Mouse (Mus musculus): ENCODE data around the gene Mea1. TPM values are rescaled to one million over a fixed set of nuclear protein-coding genes. Genes with fewer than 3 reads are reported as not detected.
A peak's percentile ranks its signal among the peaks of the same experiment; 100 is the strongest.

Mea1 gene
- 148 and 160 TPM in 2 replicates for polyA plus RNA-seq (2015; fragmentation: Nextera tagmentation; extraction: Ambion mirVana)

DNA sequence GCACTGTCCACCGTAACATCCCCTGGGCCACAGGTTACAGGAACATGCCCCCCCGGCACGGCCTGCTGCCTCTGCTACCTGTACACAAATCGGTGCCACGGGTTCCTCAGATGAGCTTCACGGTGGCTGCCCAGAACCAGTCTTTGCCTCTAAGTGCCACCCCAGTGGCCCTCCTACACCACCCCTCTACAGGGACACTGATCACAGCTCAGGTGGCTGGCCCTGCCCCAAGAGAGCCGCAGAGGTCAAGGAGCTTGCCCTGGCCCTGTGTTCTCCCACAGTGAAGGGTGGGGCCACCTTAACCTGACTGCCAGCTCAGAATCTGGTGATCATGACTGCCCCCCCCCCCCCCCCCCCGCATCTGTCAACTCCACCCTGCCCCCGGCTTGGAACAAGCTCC, at the start of gene Mea1:
TSS of gene Mea1 (plus strand) at position 378 of the 400 bp plus-strand sequence.
- peaks cover 27% of the 10 kb centered on the region for H3K4me1 ChIP-seq (ENCODE audit: control insufficient read depth, insufficient read depth, low read length)

DNA sequence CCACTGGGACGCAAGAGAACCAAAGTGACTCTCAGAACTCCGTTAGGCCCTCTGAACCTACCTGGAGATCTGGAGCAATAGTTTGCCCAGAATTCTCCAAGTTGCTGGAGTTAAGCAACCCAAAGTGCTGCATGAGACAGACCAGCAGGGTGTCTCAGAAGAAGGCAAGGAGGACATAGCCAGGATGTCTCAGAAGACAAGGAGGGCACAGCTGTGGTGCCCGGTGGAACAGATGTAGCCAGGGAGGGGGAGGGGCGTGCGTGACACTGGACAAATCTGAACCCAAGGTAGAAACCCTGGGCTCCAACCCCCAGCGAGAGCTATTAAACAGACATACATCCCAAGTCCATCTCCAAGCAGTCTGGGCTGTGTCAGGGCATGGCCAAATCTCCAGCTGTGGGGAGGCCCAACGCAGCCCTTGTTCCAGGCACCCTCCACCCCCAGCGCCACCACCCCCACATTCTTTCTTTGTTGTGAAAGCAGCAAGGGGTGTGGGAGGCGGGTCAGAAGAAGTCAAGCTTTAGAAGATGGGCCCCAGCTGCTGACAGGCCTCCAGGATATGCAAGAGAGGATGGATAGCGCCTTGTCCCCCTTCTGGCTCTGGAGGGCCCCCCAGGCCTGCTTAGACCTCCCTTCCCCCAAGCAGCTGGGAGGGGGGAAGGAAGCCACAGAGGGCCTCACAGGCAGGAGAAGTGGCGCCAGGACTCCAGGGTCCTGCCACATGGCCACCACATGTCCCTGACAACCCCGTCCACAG, 48.7 kb upstream of the Mea1 start:
- H3K4me2 ChIP-seq (ENCODE audit: low read depth, low read length), result peak overlapping the region; percentile 64
- no peaks in the 10 kb centered on the region for H3K9me3 ChIP-seq (replicated peaks; ENCODE audit: control insufficient read depth, low read length)
- peak; percentile 89 for ATAC-seq (ENCODE audit: insufficient read depth, low FRiP score)
- peak overlapping the region; percentile 98 for H3K27ac ChIP-seq (ENCODE audit: low read length)
- H3K36me3 ChIP-seq (ENCODE audit: control insufficient read depth, insufficient read depth, low read length), result peaks cover 9% of the 10 kb centered on the region; the same call in 1 of the 2 replicates
- H3K4me3 ChIP-seq (replicated peaks; ENCODE audit: low read length), result peak overlapping the region; percentile 96
- no peaks in the 10 kb centered on the region for H3K27me3 ChIP-seq (ENCODE audit: control insufficient read depth, insufficient read depth, low read length)
- WGBS, result 8% methylated on average over 12 of the region's 12 CpGs
- peaks cover 41% of the 10 kb centered on the region for H3K4me1 ChIP-seq (ENCODE audit: control insufficient read depth, insufficient read depth, low read length)
- peak overlapping the region; percentile 97 for H3K9ac ChIP-seq (ENCODE audit: low read length)

More for the DNA sequence above, at the start of gene Mea1:
- WGBS, result 77% methylated on average over 8 of the region's 9 CpGs
- Histone ChIP-seq H3K36me3 (ENCODE audit: control insufficient read depth, insufficient read depth, low read length) (peaks cover 15% of the 10 kb centered on the region; the same call in 1 of the 2 replicates), H3K27me3 (ENCODE audit: control insufficient read depth, insufficient read depth, low read length) (no peaks in the 10 kb centered on the region), H3K9me3 (replicated peaks; ENCODE audit: control insufficient read depth, low read length) (no peaks in the 10 kb centered on the region), H3K4me3 (replicated peaks; ENCODE audit: low read length) (peak within 1 kb of the TSS; percentile 69), H3K27ac (ENCODE audit: low read length) (peak within 1 kb of the TSS; percentile 88; the same call in 1 of the 2 replicates), H3K4me2 (ENCODE audit: low read depth, low read length) (peak within 1 kb of the TSS; percentile 63), H3K9ac (ENCODE audit: low read length) (peak within 1 kb of the TSS; percentile 72)
- ATAC-seq (ENCODE audit: insufficient read depth, low FRiP score), result no peak

DNA sequence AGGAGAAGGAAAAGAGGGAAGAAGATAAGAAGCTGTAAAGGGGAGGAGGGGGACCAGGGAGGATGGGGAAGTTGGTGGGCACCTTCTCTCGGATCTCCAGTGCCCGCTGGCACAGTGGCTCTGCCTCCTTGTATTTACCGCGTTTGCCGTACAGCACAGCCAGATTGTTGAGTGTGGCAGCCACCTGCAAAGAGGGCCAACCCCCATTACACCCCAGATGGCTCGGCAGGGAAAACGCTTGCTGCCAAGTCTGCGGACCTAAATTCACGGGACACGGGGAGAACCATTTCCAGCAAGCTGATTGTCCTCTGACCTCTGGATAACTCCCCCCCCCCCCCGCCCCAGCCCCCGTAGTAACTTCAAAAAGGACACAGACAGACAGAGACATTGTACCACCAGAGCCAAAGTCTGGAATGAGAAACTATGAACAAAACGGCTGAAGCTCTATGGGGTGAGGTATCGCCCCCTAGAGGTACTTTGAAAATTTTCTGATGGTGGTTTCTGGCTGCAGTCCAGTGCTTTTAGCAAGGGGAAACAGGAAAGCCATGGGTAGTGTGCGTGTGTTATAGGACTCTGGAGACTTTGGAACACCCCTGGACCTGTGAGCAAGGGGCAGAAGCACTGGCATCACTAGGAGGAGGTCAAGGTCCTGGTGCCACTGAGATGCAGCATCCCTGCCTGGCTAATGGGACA, 41.6 kb upstream of the Mea1 start:
- H3K9ac ChIP-seq (ENCODE audit: low read length), result peak overlapping the region; percentile 43
- no peak overlapping the region for H3K4me3 ChIP-seq (replicated peaks; ENCODE audit: low read length)
- H3K27ac ChIP-seq (ENCODE audit: low read length), result no peak overlapping the region
- ATAC-seq (ENCODE audit: insufficient read depth, low FRiP score), result peak; percentile 37; the same call in 1 of the 2 replicates
- WGBS, result 20% methylated on average over 15 of the region's 15 CpGs
- peak overlapping the region; percentile 38; the same call in 1 of the 2 replicates for H3K4me2 ChIP-seq (ENCODE audit: low read depth, low read length)
- no peaks in the 10 kb centered on the region for H3K9me3 ChIP-seq (replicated peaks; ENCODE audit: control insufficient read depth, low read length)
- H3K4me1 ChIP-seq (ENCODE audit: control insufficient read depth, insufficient read depth, low read length), result 0 out of 2 replicates have a peak, but pooled peaks cover 3% of the 10 kb centered on the region
- no peaks in the 10 kb centered on the region for H3K27me3 ChIP-seq (ENCODE audit: control insufficient read depth, insufficient read depth, low read length)
- peaks cover 14% of the 10 kb centered on the region; the same call in 1 of the 2 replicates for H3K36me3 ChIP-seq (ENCODE audit: control insufficient read depth, insufficient read depth, low read length)

DNA sequence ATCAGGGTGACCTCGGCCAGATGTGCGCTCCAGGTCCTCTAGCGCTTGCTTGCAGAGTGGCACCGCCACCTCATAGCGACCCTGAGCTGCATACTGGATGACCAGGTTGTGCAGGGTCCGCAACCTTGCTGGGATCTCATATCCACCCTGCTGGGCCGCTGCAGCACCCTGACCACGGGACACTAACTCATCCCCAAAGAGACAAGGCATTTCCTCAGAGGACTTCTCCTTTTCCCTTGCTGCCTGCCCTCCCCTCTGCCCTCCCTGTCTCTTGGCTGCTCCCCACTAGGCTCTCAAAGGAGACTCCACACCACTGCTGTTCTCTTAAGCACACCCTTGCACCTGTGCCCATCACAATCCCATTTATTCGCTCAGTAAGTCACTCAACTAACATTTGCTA, 38.7 kb upstream of the Mea1 start:
- no peak overlapping the region for H3K9ac ChIP-seq (ENCODE audit: low read length)
- H3K27ac ChIP-seq (ENCODE audit: low read length), result no peak overlapping the region
- H3K27me3 ChIP-seq (ENCODE audit: control insufficient read depth, insufficient read depth, low read length), result no peaks in the 10 kb centered on the region
- peaks cover 8% of the 10 kb centered on the region; the same call in 1 of the 2 replicates for H3K4me1 ChIP-seq (ENCODE audit: control insufficient read depth, insufficient read depth, low read length)
- no peak for ATAC-seq (ENCODE audit: insufficient read depth, low FRiP score)
- peaks cover 9% of the 10 kb centered on the region; the same call in 1 of the 2 replicates for H3K36me3 ChIP-seq (ENCODE audit: control insufficient read depth, insufficient read depth, low read length)
- H3K4me3 ChIP-seq (replicated peaks; ENCODE audit: low read length), result no peak overlapping the region
- 73% methylated on average over 9 of the region's 9 CpGs for WGBS
- no peaks in the 10 kb centered on the region for H3K9me3 ChIP-seq (replicated peaks; ENCODE audit: control insufficient read depth, low read length)
- H3K4me2 ChIP-seq (ENCODE audit: low read depth, low read length), result no peak overlapping the region

DNA sequence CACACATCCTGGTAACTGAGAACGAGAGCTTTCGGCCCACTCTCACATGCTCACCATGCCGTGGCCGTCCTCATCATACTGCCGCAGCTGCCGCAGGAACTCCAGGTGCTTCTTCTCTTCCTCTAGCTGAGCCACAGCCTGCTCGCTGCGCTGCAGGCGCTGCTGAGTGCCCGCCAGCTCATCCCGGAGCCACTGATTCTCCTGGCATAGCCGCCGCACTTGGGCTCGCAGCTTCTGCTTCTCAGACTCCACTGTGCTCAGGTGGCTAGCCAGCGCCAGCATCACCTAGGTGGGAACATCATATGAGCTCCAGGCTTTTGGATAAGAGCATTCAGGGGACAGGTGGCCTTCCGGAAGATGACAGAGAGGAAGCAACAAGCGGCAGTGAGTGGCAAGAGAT, 36.5 kb upstream of the Mea1 start:
- WGBS, result 86% methylated on average over 17 of the region's 17 CpGs

DNA sequence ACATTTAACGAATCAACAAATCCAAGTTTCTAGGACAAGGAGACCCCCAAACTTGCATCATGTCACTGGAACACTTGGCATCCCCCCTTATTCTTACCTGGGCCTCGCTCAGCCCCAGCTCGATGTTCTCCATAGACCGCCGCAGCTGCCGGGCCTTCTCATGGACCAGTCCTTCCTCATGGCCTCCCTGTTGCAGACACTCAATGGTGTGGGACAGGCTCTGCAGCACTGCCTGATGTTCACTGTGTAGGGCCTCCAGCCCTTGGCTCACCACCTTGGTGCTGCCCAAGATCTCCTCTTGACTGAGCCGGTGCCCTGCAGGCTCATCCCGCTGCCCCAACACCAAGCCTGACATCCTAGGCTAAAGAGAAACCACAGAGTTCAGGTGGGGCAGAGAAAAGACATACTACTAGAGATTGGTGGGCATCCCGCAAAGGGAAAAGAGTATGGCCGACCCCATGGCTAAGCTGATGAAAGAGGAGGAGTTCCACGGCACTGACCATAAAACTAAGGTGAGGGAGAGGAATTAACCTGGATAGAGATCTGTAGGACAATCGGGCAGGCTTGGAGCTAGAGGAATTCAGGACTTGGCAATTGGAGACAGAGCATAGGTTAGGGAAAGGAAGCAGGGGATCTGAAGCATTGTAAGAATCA, 34.3 kb upstream of the Mea1 start:
- no peak for ATAC-seq (ENCODE audit: insufficient read depth, low FRiP score)
- Histone ChIP-seq H3K4me3 (replicated peaks; ENCODE audit: low read length) (peak overlapping the region; percentile 88), H3K9me3 (replicated peaks; ENCODE audit: control insufficient read depth, low read length) (no peaks in the 10 kb centered on the region), H3K4me2 (ENCODE audit: low read depth, low read length) (peak overlapping the region; percentile 94), H3K9ac (ENCODE audit: low read length) (peak overlapping the region; percentile 69), H3K27me3 (ENCODE audit: control insufficient read depth, insufficient read depth, low read length) (no peaks in the 10 kb centered on the region), H3K4me1 (ENCODE audit: control insufficient read depth, insufficient read depth, low read length) (peaks cover 16% of the 10 kb centered on the region), H3K36me3 (ENCODE audit: control insufficient read depth, insufficient read depth, low read length) (0 out of 2 replicates have a peak, but pooled peaks cover 7% of the 10 kb centered on the region), H3K27ac (ENCODE audit: low read length) (peak overlapping the region; percentile 82)
- WGBS, result 79% methylated on average over 12 of the region's 12 CpGs

More for the DNA sequence above, 36.5 kb upstream of the Mea1 start:
- 0 out of 2 replicates have a peak, but pooled peaks cover 7% of the 10 kb centered on the region for H3K36me3 ChIP-seq (ENCODE audit: control insufficient read depth, insufficient read depth, low read length)
- no peaks in the 10 kb centered on the region for H3K9me3 ChIP-seq (replicated peaks; ENCODE audit: control insufficient read depth, low read length)
- H3K27me3 ChIP-seq (ENCODE audit: control insufficient read depth, insufficient read depth, low read length), result no peaks in the 10 kb centered on the region
- H3K4me2 ChIP-seq (ENCODE audit: low read depth, low read length), result no peak overlapping the region
- no peak overlapping the region for H3K4me3 ChIP-seq (replicated peaks; ENCODE audit: low read length)
- no peak overlapping the region for H3K27ac ChIP-seq (ENCODE audit: low read length)
- H3K9ac ChIP-seq (ENCODE audit: low read length), result no peak overlapping the region
- peaks cover 14% of the 10 kb centered on the region for H3K4me1 ChIP-seq (ENCODE audit: control insufficient read depth, insufficient read depth, low read length)
- ATAC-seq (ENCODE audit: insufficient read depth, low FRiP score), result no peak

DNA sequence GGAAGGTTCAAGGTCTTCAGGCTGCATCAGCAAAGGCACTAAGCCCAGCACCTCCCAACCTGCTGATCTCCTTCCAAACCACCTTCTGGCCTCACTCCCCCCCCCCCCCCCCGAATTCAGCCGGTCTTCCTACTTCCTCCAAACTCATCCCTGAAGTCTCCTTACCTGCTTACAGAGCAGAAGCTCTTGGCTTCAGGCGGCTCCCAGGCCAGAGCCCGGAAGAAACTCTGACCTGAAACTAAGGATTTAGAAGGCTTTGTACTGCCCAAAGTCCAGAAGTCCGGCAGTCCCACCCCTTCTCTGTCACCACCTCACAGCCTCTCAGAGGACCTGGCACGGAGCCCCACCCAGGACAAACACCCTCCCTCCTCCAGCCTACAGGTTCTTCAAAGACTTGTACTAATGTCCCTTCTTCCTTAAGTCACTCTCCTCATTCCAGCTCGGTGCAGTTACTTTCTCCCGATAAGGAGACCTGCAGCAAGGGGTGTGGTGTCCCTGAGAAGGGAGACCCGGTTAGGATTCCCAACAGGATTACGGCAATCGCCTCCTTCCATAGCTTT, 33.6 kb upstream of the Mea1 start:
- ATAC-seq (ENCODE audit: insufficient read depth, low FRiP score), result peak; percentile 62
- Histone ChIP-seq H3K4me3 (replicated peaks; ENCODE audit: low read length) (peak overlapping the region; percentile 88), H3K27me3 (ENCODE audit: control insufficient read depth, insufficient read depth, low read length) (no peaks in the 10 kb centered on the region), H3K27ac (ENCODE audit: low read length) (peak overlapping the region; percentile 82), H3K4me2 (ENCODE audit: low read depth, low read length) (peak overlapping the region; percentile 94), H3K9ac (ENCODE audit: low read length) (peak overlapping the region; percentile 69), H3K9me3 (replicated peaks; ENCODE audit: control insufficient read depth, low read length) (no peaks in the 10 kb centered on the region), H3K36me3 (ENCODE audit: control insufficient read depth, insufficient read depth, low read length) (0 out of 2 replicates have a peak, but pooled peaks cover 7% of the 10 kb centered on the region), H3K4me1 (ENCODE audit: control insufficient read depth, insufficient read depth, low read length) (peaks cover 16% of the 10 kb centered on the region)
- 12% methylated on average over 11 of the region's 11 CpGs for WGBS

DNA sequence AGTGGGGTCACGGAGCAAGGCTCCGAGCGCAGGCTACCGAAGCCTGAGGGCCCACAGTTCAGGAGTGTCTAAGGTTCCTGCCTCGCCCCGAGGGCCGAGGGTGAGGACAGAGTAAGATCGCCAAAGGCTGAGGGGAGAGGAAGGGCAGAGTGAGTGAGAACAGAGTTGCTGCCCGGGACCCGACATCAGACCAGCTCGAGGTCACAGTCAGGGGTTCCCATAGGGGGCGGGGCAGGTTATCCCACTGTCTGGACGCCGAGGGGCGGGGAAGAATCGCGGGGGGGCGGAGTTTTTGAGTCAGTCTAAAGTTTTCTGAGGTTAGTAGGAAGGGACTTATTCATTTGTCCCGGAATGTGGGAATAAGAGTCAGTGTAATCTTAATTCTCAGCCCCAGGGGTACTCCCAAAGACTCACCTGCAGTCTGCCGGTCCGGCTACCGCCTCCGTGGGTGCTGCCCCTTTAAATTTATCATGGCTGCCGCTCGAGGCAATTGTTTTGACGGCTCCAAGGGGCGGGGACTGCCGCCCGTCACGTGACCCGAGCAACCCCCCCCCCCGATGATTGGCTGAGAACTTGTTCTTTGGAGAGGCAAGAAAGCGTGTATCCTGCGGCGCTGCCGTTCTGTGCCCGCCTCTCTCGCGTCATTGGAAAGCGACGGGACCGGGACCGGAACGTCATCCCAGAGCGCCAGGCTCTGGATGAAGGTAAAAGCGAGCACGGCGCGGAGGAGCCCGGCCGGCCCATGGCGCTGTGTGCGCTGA, 32.9 kb upstream of the Mea1 start, which contains the start of the genes Klc4 and Mrpl2:
TSS of gene Klc4 (minus strand) at position 462 of the 761 bp plus-strand sequence.
TSS of gene Mrpl2 (plus strand) at position 669 of the 761 bp plus-strand sequence.
- Histone ChIP-seq H3K36me3 (ENCODE audit: control insufficient read depth, insufficient read depth, low read length) (0 out of 2 replicates have a peak, but pooled peaks cover 5% of the 10 kb centered on the region), H3K27me3 (ENCODE audit: control insufficient read depth, insufficient read depth, low read length) (no peaks in the 10 kb centered on the region), H3K4me3 (replicated peaks; ENCODE audit: low read length) (peak within 1 kb of the TSS; percentile 88), H3K4me1 (ENCODE audit: control insufficient read depth, insufficient read depth, low read length) (peaks cover 16% of the 10 kb centered on the region), H3K4me2 (ENCODE audit: low read depth, low read length) (peak within 1 kb of the TSS; percentile 94), H3K9ac (ENCODE audit: low read length) (peak within 1 kb of the TSS; percentile 87), H3K27ac (ENCODE audit: low read length) (peak within 1 kb of the TSS; percentile 82), H3K9me3 (replicated peaks; ENCODE audit: control insufficient read depth, low read length) (no peaks in the 10 kb centered on the region)
- peak; percentile 78 for ATAC-seq (ENCODE audit: insufficient read depth, low FRiP score)
- WGBS, result under 1% methylated on average over 52 of the region's 53 CpGs
